Mouse (Mus musculus) G1E (cell line): ENCODE data around the gene Tuft1.
"Not testable (repeated sequence)": the region's sequence is repeated elsewhere in the genome, so short reads cannot be mapped to it uniquely, and the experiment has no call there.

ENCODE experiments used
- CTCF ChIP-seq: IDR thresholded peaks from 2 replicates; pipeline ENCODE4 v1.5.1; 2012; ENCODE audit warnings: low read depth, low read length, inconsistent platforms, mixed read lengths
- GATA1 ChIP-seq: IDR thresholded peaks from 2 replicates; pipeline ENCODE4 v1.6.1; 2012; ENCODE audit warnings: borderline replicate concordance, low read length, inconsistent platforms, mixed read lengths
- GATA2 ChIP-seq: IDR thresholded peaks from 2 replicates; pipeline ENCODE4 v1.6.1; 2012; ENCODE audit warnings: low read depth, low read length, inconsistent platforms, borderline replicate concordance
- POLR2AphosphoS5 ChIP-seq: IDR thresholded peaks from 2 replicates; pipeline ENCODE4 v1.6.1; 2012; ENCODE audit warnings: low read depth, low read length, inconsistent platforms; ENCODE audit not compliant: insufficient replicate concordance
- TAL1 ChIP-seq: conservative IDR thresholded peaks from 2 replicates; pipeline ENCODE4 v1.6.1; 2012; ENCODE audit warnings: low read depth, low read length, inconsistent platforms, mixed read lengths

- not testable (repeated sequence) for TF ChIP-seq CTCF, TAL1, GATA1, POLR2AphosphoS5, GATA2
Observed at GRCm38 (mm10) chr3:94642495-94643162, 16.0 kb downstream of the Tuft1 start, which contains the start of gene Gm10972.
